Mouse (Mus musculus): Measurements from ENCODE around the gene H2-Q10.
"Not testable (repeated sequence)": the region's sequence is repeated elsewhere in the genome, so short reads cannot be mapped to it uniquely, and the experiment has no call there.

- not testable (repeated sequence) for TF ChIP-seq POLR2A (IDR thresholded peaks at IDR 0.05; ENCODE audit: borderline replicate concordance, low read depth, low read length); CTCF (IDR thresholded peaks at IDR 0.05; ENCODE audit: low read depth, low read length)
Observed at GRCm38 (mm10) chr17:35439925-35440645, 29.8 kb upstream of the H2-Q10 start.

Data from bone marrow macrophage, adult 2 months (primary cell).